Mouse (Mus musculus): ENCODE measurements at regions not wholly inside any gene's neighbourhood (a gene's known extent, or its start where the extent isn't known, plus 50 kb on each side); places are given as distances from the start of the nearest gene placed in this dataset.

DNA sequence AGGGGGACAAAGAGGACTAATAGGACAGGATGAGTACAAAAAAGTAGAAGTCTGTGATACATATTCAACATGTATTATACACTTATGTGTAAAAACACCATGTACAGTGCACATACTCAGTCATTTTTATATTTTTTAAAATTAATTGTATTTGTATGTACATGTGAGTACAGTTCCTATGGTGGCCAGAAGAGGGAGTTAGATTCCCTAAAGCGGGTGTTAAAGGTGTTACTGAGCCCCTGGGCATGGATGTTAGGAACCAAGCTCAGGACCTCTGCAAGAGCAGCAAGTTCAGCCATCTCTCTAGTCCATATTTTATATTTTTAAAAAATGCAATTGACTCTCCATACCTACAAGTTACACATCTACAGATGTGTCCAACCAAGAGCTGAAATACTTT is 101.9 kb upstream of the Arntl start:
- H3K27me3 ChIP-seq = no peaks in the 10 kb centered on the region
- 48% methylated on average over 1 of the region's 1 CpGs for WGBS
- no peak for ATAC-seq (ENCODE audit: low FRiP score)

GRCm38 (mm10) chr7:113106731-113107130 is 100.5 kb upstream of the Arntl start:
- 77% methylated on average over 7 of the region's 7 CpGs for WGBS
- no peaks in the 10 kb centered on the region for H3K27me3 ChIP-seq

More for the DNA sequence above, 101.9 kb upstream of the Arntl start:
- Histone ChIP-seq H3K9me3 (no peaks in the 10 kb centered on the region), H3K4me3 (no peak overlapping the region), H3K36me3 (no peaks in the 10 kb centered on the region), H3K27ac (no peak overlapping the region), H3K4me1 (replicated peaks) (no peaks in the 10 kb centered on the region; the same call in 1 of the 2 replicates), H3K4me2 (no peak overlapping the region), H3K9ac (no peak overlapping the region)

DNA sequence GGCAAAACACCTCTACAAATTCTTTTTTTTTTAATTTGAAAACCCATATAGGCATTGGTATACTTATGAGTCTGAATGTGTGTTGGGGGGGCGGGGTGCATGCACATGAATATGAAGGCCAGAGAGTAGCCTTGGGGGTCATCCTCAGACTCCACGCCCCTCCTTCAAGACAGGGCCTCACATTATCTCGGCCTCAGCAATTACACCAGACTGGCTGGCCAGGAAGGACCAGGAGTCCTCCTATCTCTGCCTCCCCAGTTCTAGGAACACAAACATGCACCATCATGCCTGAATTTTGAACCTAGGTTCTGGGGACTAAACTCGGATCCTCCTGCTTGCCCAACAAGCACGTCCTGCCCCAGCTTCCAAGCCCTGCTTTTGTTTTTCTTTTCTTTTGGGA is 99.3 kb upstream of the Arntl start:
- Histone ChIP-seq H3K9ac (no peak overlapping the region), H3K4me1 (replicated peaks) (peaks cover 9% of the 10 kb centered on the region), H3K4me3 (no peak overlapping the region), H3K27ac (no peak overlapping the region), H3K9me3 (no peaks in the 10 kb centered on the region), H3K36me3 (no peaks in the 10 kb centered on the region), H3K4me2 (no peak overlapping the region), H3K27me3 (no peaks in the 10 kb centered on the region)
- WGBS = 86% methylated on average over 5 of the region's 5 CpGs
- ATAC-seq (ENCODE audit: low FRiP score) = no peak

More at GRCm38 (mm10) chr7:113106731-113107130, 100.5 kb upstream of the Arntl start:
- no peak overlapping the region for H3K9ac ChIP-seq
- H3K4me1 ChIP-seq (replicated peaks) = peaks cover 9% of the 10 kb centered on the region
- H3K36me3 ChIP-seq = no peaks in the 10 kb centered on the region
- H3K4me2 ChIP-seq = no peak overlapping the region
- no peak overlapping the region for H3K27ac ChIP-seq
- H3K9me3 ChIP-seq = no peaks in the 10 kb centered on the region
- H3K4me3 ChIP-seq = no peak overlapping the region
- ATAC-seq (ENCODE audit: low FRiP score) = no peak

DNA sequence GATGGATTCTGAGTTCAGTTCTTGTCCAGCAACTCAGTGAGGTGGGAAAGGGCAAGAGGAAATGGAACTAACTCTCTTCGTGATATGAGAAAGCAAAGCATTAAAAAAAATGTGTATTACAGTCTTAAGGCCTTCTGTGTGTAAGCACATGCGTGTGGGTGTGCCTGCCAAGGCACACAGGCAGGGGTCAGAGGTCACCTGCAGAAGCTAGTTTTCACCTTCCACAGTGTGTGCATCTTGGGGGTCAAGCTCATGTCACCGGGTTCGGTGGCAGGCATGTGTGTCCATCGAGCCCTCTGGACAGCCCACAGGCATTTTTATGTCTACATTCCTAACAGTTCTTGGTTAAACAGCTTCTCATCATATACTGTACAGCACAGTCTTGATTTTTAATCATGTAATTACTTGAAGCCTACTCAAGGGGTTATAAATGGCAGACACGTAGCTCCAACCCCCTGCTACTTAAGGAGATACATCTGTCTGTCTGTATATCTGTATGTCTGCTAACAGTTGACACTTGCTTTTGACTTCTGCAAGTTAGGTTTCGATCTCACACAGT is 98.7 kb upstream of the Arntl start:
- Histone ChIP-seq H3K4me1 (replicated peaks) (peaks cover 9% of the 10 kb centered on the region), H3K27ac (no peak overlapping the region), H3K36me3 (no peaks in the 10 kb centered on the region), H3K9me3 (no peaks in the 10 kb centered on the region), H3K9ac (no peak overlapping the region), H3K4me3 (no peak overlapping the region), H3K4me2 (no peak overlapping the region), H3K27me3 (no peaks in the 10 kb centered on the region)
- no peak for ATAC-seq (ENCODE audit: low FRiP score)
- whole genome bisulfite sequencing = 82% methylated on average over 7 of the region's 7 CpGs

DNA sequence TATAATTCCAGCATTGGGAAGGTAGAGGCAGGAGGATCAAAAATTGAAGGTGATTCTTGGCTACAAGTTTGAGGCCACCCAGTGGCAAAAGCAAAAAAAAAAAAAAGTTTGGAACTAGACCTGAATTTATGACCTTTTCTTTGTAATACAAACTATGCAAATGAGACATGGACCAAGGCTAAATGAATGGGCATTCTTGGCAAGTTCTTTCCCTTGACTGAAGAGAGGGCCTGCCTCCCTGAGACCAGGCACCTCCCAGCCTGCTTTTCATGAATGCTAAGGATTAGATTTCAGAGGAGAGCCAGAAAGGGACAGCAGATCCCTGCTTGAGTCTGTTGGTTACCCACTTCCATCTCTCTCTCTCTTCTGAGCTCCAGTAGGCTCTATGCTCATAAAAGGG is 97.8 kb upstream of the Arntl start:
- Histone ChIP-seq H3K9ac (no peak overlapping the region), H3K27ac (no peak overlapping the region), H3K27me3 (no peaks in the 10 kb centered on the region), H3K4me2 (no peak overlapping the region), H3K4me3 (no peak overlapping the region), H3K36me3 (no peaks in the 10 kb centered on the region), H3K4me1 (replicated peaks) (peaks cover 9% of the 10 kb centered on the region), H3K9me3 (no peaks in the 10 kb centered on the region)
- no peak for ATAC-seq (ENCODE audit: low FRiP score)

DNA sequence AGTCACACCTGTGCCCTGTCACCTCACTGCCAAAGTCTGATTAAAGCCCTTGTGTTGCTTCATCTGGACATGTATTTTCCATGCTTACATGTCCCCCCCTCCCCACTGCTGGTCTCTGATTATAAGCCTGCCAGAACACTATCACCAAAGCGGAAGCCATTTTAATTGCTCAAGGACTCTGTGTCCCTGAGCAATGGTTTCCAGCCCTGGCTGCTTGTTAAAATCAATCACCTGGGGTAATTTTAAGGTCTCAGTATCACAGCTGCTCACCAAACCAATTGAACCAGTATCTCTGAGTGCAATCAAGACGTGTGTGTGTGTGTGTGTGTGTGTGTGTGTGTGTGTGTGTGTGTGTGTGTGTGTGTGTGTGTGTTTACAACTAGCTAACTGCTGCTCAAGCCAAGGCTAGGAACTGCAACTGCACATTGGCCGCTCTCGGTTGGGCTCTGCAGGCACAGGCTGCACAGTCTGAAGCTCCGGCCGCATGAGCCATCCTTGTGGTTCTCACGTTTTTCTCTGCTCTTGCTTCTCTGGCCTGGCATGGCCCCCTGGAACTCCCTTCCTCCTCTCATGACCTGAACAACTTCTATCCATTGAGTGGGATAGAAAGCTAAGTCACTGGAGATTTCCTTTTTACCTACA is 96.3 kb upstream of the Arntl start:
- H3K9me3 ChIP-seq = no peaks in the 10 kb centered on the region
- 65% methylated on average over 7 of the region's 7 CpGs for WGBS
- no peaks in the 10 kb centered on the region for H3K36me3 ChIP-seq
- H3K9ac ChIP-seq = no peak overlapping the region
- peaks cover 9% of the 10 kb centered on the region for H3K4me1 ChIP-seq (replicated peaks)
- no peaks in the 10 kb centered on the region for H3K27me3 ChIP-seq
- no peak overlapping the region for H3K4me3 ChIP-seq
- ATAC-seq (ENCODE audit: low FRiP score) = peak; percentile 54; the same call in 1 of the 2 replicates
- H3K4me2 ChIP-seq = no peak overlapping the region
- no peak overlapping the region for H3K27ac ChIP-seq

DNA sequence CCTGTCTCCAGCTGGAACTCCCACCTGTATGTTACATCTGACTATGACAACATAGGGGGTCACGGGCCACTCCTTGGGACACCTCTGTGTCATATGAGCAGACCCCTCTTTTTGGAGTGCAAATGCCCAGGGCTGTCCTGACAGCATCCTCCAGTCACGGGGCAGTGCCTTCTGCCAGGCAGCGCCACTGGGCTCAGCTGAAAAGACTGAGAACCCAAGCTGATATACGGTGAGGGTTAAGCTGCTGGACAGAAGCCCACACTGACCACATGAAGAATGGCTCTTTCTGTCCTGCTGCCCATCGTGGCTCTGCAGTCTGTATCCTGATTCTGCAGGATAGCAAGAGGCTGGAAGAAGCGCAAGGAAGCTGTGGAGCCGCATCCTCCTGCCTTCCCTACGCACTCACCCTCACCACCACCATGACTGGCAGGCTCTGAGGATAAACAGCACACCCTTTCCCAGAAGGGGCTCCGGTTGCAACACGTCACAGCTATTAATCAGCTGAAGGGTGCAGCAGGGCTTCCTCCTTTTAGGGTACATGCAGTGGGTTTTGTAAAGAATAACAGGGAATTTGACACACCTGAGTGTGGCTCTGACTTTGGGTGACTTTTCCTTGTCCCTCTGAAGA is 93.9 kb upstream of the Arntl start:
- Histone ChIP-seq H3K27me3 (no peaks in the 10 kb centered on the region), H3K9me3 (no peaks in the 10 kb centered on the region), H3K4me3 (no peak overlapping the region), H3K9ac (no peak overlapping the region), H3K36me3 (no peaks in the 10 kb centered on the region), H3K4me2 (no peak overlapping the region), H3K27ac (no peak overlapping the region), H3K4me1 (replicated peaks) (peaks cover 9% of the 10 kb centered on the region)
- 73% methylated on average over 10 of the region's 10 CpGs for WGBS
- no peak for ATAC-seq (ENCODE audit: low FRiP score)

DNA sequence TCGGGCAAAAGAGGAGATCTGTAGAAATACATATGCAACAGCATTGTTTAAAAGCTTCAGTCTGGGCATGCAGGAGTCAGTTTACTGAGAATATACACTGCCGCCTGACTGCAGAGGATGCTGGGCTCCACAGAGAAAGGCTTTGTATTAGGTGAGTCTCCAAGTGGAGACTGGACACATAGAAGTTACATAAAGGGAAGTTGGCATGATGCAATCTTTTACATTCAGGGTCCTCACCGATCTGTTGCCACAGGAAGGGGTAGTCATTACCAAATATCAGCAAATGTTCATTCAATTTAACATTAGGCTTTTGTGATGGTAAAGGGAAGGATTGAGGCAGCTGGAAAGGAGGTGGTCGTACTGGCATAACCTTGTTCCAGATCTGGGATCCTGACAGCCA is 89.7 kb upstream of the Arntl start:
- Histone ChIP-seq H3K9ac (no peak overlapping the region), H3K27me3 (no peaks in the 10 kb centered on the region), H3K9me3 (no peaks in the 10 kb centered on the region), H3K27ac (no peak overlapping the region), H3K36me3 (no peaks in the 10 kb centered on the region), H3K4me2 (no peak overlapping the region), H3K4me1 (replicated peaks) (no peaks in the 10 kb centered on the region), H3K4me3 (no peak overlapping the region)
- 90% methylated on average over 4 of the region's 4 CpGs for WGBS
- no peak for ATAC-seq (ENCODE audit: low FRiP score)

- Histone ChIP-seq H3K9ac (no peak overlapping the region), H3K27me3 (no peaks in the 10 kb centered on the region), H3K36me3 (no peaks in the 10 kb centered on the region), H3K4me2 (no peak overlapping the region), H3K27ac (no peak overlapping the region), H3K4me3 (no peak overlapping the region), H3K4me1 (replicated peaks) (no peaks in the 10 kb centered on the region), H3K9me3 (no peaks in the 10 kb centered on the region)
- 55% methylated on average over 6 of the region's 6 CpGs for WGBS
- ATAC-seq (ENCODE audit: low FRiP score) = no peak
These were observed 85.3 kb upstream of the Arntl start for GRCm38 (mm10) chr7:113121911-113122319.

DNA sequence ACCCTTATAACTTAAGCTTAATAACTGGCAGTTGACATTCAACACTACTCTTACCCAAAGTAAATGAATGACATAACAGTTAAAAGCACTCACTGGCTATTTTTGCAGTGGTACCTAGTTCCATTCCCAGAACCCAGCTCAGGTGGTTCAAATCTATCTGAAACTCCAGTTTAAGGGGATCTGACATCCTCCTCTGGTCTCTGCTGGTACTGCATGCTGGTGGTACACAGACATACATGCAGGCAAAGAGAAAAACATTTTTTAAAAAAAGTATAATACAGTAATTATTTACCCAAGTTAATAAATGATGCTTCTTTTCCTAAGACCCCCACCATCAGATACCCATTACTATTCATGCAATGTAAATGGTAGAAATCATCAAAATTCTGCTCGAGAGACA is 81.3 kb upstream of the Arntl start:
- no peaks in the 10 kb centered on the region for H3K36me3 ChIP-seq
- H3K9me3 ChIP-seq = no peaks in the 10 kb centered on the region
- no peaks in the 10 kb centered on the region for H3K27me3 ChIP-seq
- H3K4me1 ChIP-seq (replicated peaks) = peaks cover 10% of the 10 kb centered on the region
- 68% methylated on average over 1 of the region's 1 CpGs for WGBS
- H3K9ac ChIP-seq = no peak overlapping the region
- H3K4me2 ChIP-seq = no peak overlapping the region
- no peak overlapping the region for H3K4me3 ChIP-seq
- H3K27ac ChIP-seq = no peak overlapping the region
- no peak for ATAC-seq (ENCODE audit: low FRiP score)

DNA sequence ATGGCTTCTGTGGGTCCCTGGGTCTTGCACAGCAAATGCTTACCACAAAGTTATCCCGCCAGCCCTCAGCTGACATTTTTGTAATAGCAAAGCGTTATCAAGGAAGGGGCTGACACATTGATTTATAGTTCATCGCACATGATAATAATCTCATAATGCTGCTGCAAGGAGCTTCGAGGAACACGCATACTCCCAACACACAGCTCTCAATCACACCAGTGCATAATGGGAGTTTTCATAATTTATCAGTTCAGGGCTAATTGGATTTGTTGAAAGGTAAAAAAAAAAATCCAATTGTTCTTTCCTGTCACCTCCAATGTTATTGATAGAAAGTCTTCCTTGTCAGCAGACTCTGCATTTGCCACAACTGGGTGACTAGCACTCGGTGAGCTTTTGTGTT is 76.7 kb upstream of the Arntl start:
- Histone ChIP-seq H3K9ac (no peak overlapping the region), H3K9me3 (no peaks in the 10 kb centered on the region), H3K4me1 (replicated peaks) (peaks cover 12% of the 10 kb centered on the region), H3K4me2 (no peak overlapping the region), H3K27ac (0 out of 2 replicates have a peak overlapping the region, but pooled peaks have one; percentile 31), H3K36me3 (no peaks in the 10 kb centered on the region), H3K4me3 (no peak overlapping the region), H3K27me3 (no peaks in the 10 kb centered on the region)
- WGBS = 37% methylated on average over 6 of the region's 6 CpGs
- no peak; the same call in 1 of the 2 replicates for ATAC-seq (ENCODE audit: low FRiP score)

GRCm38 (mm10) chr7:113131945-113132538 is 75.2 kb upstream of the Arntl start:
- H3K27me3 ChIP-seq = no peaks in the 10 kb centered on the region
- no peak overlapping the region for H3K4me3 ChIP-seq
- no peak overlapping the region for H3K4me2 ChIP-seq
- no peaks in the 10 kb centered on the region for H3K9me3 ChIP-seq
- H3K27ac ChIP-seq = no peak overlapping the region
- H3K9ac ChIP-seq = no peak overlapping the region
- no peaks in the 10 kb centered on the region for H3K36me3 ChIP-seq
- WGBS = 6% methylated on average over 6 of the region's 6 CpGs
- H3K4me1 ChIP-seq (replicated peaks) = peaks cover 12% of the 10 kb centered on the region
- ATAC-seq (ENCODE audit: low FRiP score) = no peak
